Mouse (Mus musculus) liver, adult 2 months (tissue): ENCODE measurements around the gene Eif4g3.

Experiments
- CTCF ChIP-seq: fragments of 200-500 bp; IDR thresholded peaks from 2 replicates; pipeline ENCODE4 v1.5.1; 2011; ENCODE audit warnings: low read depth, low read length, control low read depth
- POLR2A ChIP-seq: fragments of 200-500 bp; IDR thresholded peaks from 2 replicates; pipeline ENCODE4 v1.6.1; 2011; ENCODE audit warnings: low read length, control low read depth; ENCODE audit not compliant: insufficient read depth; ENCODE audit errors: extremely low read depth

DNA sequence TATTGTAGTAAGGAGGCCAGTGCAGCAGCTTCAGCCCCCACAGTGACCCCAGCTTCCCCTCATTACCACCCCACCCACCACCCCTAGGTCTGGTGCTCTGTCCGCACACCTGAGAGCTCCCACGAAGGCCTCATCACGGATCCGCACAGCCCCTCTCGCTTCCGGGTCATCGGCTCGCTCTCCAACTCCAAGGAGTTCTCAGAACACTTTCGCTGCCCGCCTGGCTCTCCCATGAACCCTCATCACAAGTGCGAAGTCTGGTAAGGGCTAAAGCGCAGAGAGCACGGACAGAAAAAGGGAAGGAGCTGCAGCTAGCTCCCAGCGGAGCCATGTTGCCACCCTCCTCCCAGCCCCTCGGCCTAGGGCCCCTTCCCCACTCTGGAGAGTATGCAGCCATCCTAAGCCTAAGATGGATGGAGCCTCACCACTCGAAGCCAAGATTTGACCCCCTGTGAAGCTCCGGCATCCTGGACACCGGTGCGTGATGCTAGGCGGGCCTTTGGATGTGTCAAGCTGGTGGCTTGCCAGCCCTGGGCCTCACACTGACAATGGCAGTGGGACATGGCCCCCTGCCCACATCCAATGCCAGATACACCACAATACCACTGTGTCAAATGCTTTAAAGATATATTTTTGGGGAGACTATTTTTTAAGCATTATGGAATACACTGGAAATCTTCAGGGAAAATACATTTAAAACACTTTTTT lies 30.0 kb upstream of the Eif4g3 start:
- TF ChIP-seq CTCF: no peak
- no peak for TF ChIP-seq POLR2A
